Mouse (Mus musculus) small intestine, adult 2 months (tissue): Measurements from ENCODE around the gene Fcgr1.

Experiments used
- CTCF ChIP-seq: fragments of 200-500 bp; IDR thresholded peaks from 2 replicates; pipeline ENCODE4 v1.5.1; 2012; ENCODE audit warnings: low read depth, mild to moderate bottlenecking, control low read depth, inconsistent platforms, low read length, moderate library complexity, mixed read lengths; ENCODE audit not compliant: insufficient replicate concordance, insufficient read length; ENCODE audit errors: extremely low read depth
- POLR2A ChIP-seq: fragments of 200-500 bp; IDR thresholded peaks from 2 replicates; pipeline ENCODE4 v1.6.1; 2012; ENCODE audit warnings: low read depth, mild to moderate bottlenecking, control low read depth, inconsistent platforms, low read length, moderate library complexity

DNA sequence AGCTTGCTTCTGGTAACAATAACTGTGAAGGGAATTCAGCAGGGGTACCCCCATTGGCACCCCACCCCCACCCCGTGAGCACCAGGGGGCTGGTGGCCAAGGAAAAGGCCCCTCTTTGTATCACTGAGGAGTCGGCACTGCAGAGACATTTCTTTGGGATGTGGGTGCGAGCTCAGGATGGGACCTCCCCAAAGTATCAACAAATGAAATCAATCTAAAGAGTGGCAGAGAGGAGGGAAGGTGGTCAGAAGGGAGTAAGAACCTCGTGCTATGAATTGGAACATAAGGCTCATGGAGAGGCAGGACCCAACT, 44.8 kb downstream of the Fcgr1 start:
- TF ChIP-seq POLR2A (no peak), CTCF (no peak)
